Comparison of ENCODE assay signal across 15 mouse cellular contexts in genomic region chr5:90965386-90965785, GRCm38 (mm10).
"Had no signal": no experiment of that assay in that cellular context is flagged by ENCODE, and none has a peak within 500 bp of the region (broad histone marks: within the 10 kb centered on the region; RNA-seq: fewer than 3 reads in every experiment).

No protein-coding gene starts in this region.

- H3K4me3 ChIP-seq: left cerebral cortex, adult 2 months; liver, embryonic 15.5 days; lung, embryonic 15.5 days had no signal

- H3K27ac ChIP-seq: left cerebral cortex, adult 2 months; liver, embryonic 15.5 days; lung, embryonic 15.5 days had no signal

- H3K9ac ChIP-seq: liver, embryonic 15.5 days; lung, embryonic 15.5 days had no signal

- H3K4me2 ChIP-seq: liver, embryonic 11.5 days; liver, embryonic 15.5 days; lung, embryonic 15.5 days; midbrain, embryonic 11.5 days had no signal

- H3K36me3 ChIP-seq: liver, embryonic 15.5 days had no signal

- H3K4me1 ChIP-seq: liver, embryonic 15.5 days; lung, embryonic 15.5 days had no signal

- DNase-seq: kidney, adult 18-20 months; kidney, adult 9 months; kidney, postnatal 14 days; kidney, postnatal 4 days; lung, adult 18-20 months; lung, postnatal 10 days; lung, postnatal 36 days; midbrain, embryonic 14.5 days; thymus, postnatal 36 days had no signal

- H3K9me3 ChIP-seq: liver, embryonic 15.5 days; lung, embryonic 15.5 days had no signal

- H3K27me3 ChIP-seq: liver, embryonic 15.5 days; lung, embryonic 15.5 days; megakaryocyte, embryonic 14.5 days had no signal
